Mouse (Mus musculus): Measurements from ENCODE around the gene Sirt4. TPM values are rescaled to one million over a fixed set of nuclear protein-coding genes. Genes with fewer than 3 reads are reported as not detected.
A peak's percentile ranks its signal among the peaks of the same experiment; 100 is the strongest.

The Sirt4 gene
- polyA plus RNA-seq, 1 experiment from 2014 or later = 19.2 TPM

GRCm38 (mm10) chr5:115441205-115441849, 43.2 kb downstream of the Sirt4 start:
- Histone ChIP-seq H3K36me3 (ENCODE audit: control insufficient read depth, insufficient read depth, low read length) (peaks cover 32% of the 10 kb centered on the region), H3K4me2 (ENCODE audit: low read depth, severe bottlenecking) (no peak overlapping the region), H3K27ac (replicated peaks; ENCODE audit: low read depth, low read length) (no peak overlapping the region), H3K9me3 (ENCODE audit: control insufficient read depth, low read length) (no peaks in the 10 kb centered on the region), H3K4me3 (ENCODE audit: low read depth, low read length) (no peak overlapping the region), H3K4me1 (ENCODE audit: control insufficient read depth, insufficient read depth, low read length) (peaks cover 33% of the 10 kb centered on the region), H3K27me3 (ENCODE audit: control insufficient read depth, insufficient read depth, low read length) (no peaks in the 10 kb centered on the region), H3K9ac (ENCODE audit: low read length) (no peak overlapping the region)
- DNase-seq (ENCODE audit: low spot score) (peak; percentile 87), ATAC-seq (ENCODE audit: insufficient number of reproducible peaks, low FRiP score, low TSS enrichment, low read depth) (no peak)
- WGBS = 41% methylated on average over 14 of the region's 14 CpGs

GRCm38 (mm10) chr5:115438667-115439066, 45.9 kb downstream of the Sirt4 start:
- Histone ChIP-seq H3K36me3 (ENCODE audit: control insufficient read depth, insufficient read depth, low read length) (peaks cover 21% of the 10 kb centered on the region), H3K4me1 (ENCODE audit: control insufficient read depth, insufficient read depth, low read length) (peaks cover 59% of the 10 kb centered on the region), H3K27me3 (ENCODE audit: control insufficient read depth, insufficient read depth, low read length) (no peaks in the 10 kb centered on the region), H3K9me3 (ENCODE audit: control insufficient read depth, low read length) (no peaks in the 10 kb centered on the region), H3K4me3 (ENCODE audit: low read depth, low read length) (peak overlapping the region; percentile 10; the same call in 1 of the 2 replicates), H3K4me2 (ENCODE audit: low read depth, severe bottlenecking) (no peak overlapping the region; the same call in 1 of the 2 replicates), H3K27ac (replicated peaks; ENCODE audit: low read depth, low read length) (peak overlapping the region; percentile 97), H3K9ac (ENCODE audit: low read length) (no peak overlapping the region)
- no peak for ATAC-seq (ENCODE audit: insufficient number of reproducible peaks, low FRiP score, low TSS enrichment, low read depth)
- 15% methylated on average over 7 of the region's 7 CpGs for WGBS
- DNase-seq (ENCODE audit: low spot score) = no peak

GRCm38 (mm10) chr5:115437945-115438315, 46.6 kb downstream of the Sirt4 start:
- H3K9ac ChIP-seq (ENCODE audit: low read length) = peak overlapping the region; percentile 28
- WGBS = 0% methylated on average over 2 of the region's 2 CpGs
- ATAC-seq (ENCODE audit: insufficient number of reproducible peaks, low FRiP score, low TSS enrichment, low read depth) (peak; percentile 27; the same call in 1 of the 2 replicates), DNase-seq (ENCODE audit: low spot score) (peak; percentile 74)
- H3K27me3 ChIP-seq (ENCODE audit: control insufficient read depth, insufficient read depth, low read length) = no peaks in the 10 kb centered on the region
- H3K4me1 ChIP-seq (ENCODE audit: control insufficient read depth, insufficient read depth, low read length) = peaks cover 64% of the 10 kb centered on the region
- H3K4me3 ChIP-seq (ENCODE audit: low read depth, low read length) = no peak overlapping the region
- peaks cover 17% of the 10 kb centered on the region for H3K36me3 ChIP-seq (ENCODE audit: control insufficient read depth, insufficient read depth, low read length)
- H3K4me2 ChIP-seq (ENCODE audit: low read depth, severe bottlenecking) = peak overlapping the region; percentile 13
- peak overlapping the region; percentile 97 for H3K27ac ChIP-seq (replicated peaks; ENCODE audit: low read depth, low read length)
- H3K9me3 ChIP-seq (ENCODE audit: control insufficient read depth, low read length) = no peaks in the 10 kb centered on the region

GRCm38 (mm10) chr5:115437242-115437944, 47.1 kb downstream of the Sirt4 start:
- H3K27ac ChIP-seq (replicated peaks; ENCODE audit: low read depth, low read length) = peak overlapping the region; percentile 97
- peaks cover 68% of the 10 kb centered on the region for H3K4me1 ChIP-seq (ENCODE audit: control insufficient read depth, insufficient read depth, low read length)
- no peaks in the 10 kb centered on the region for H3K9me3 ChIP-seq (ENCODE audit: control insufficient read depth, low read length)
- H3K36me3 ChIP-seq (ENCODE audit: control insufficient read depth, insufficient read depth, low read length) = peaks cover 14% of the 10 kb centered on the region
- no peak overlapping the region; the same call in none of the 2 replicates for H3K9ac ChIP-seq (ENCODE audit: low read length)
- ATAC-seq (ENCODE audit: insufficient number of reproducible peaks, low FRiP score, low TSS enrichment, low read depth) (no peak), DNase-seq (ENCODE audit: low spot score) (no peak)
- no peaks in the 10 kb centered on the region for H3K27me3 ChIP-seq (ENCODE audit: control insufficient read depth, insufficient read depth, low read length)
- peak overlapping the region; percentile 31 for H3K4me3 ChIP-seq (ENCODE audit: low read depth, low read length)
- 16% methylated on average over 7 of the region's 7 CpGs for WGBS
- H3K4me2 ChIP-seq (ENCODE audit: low read depth, severe bottlenecking) = peak overlapping the region; percentile 64

GRCm38 (mm10) chr5:115436421-115437124, 48.0 kb downstream of the Sirt4 start:
- Histone ChIP-seq H3K4me2 (ENCODE audit: low read depth, severe bottlenecking) (peak overlapping the region; percentile 64), H3K4me1 (ENCODE audit: control insufficient read depth, insufficient read depth, low read length) (peaks cover 76% of the 10 kb centered on the region), H3K27me3 (ENCODE audit: control insufficient read depth, insufficient read depth, low read length) (no peaks in the 10 kb centered on the region), H3K36me3 (ENCODE audit: control insufficient read depth, insufficient read depth, low read length) (peaks cover 9% of the 10 kb centered on the region), H3K4me3 (ENCODE audit: low read depth, low read length) (peak overlapping the region; percentile 31), H3K9ac (ENCODE audit: low read length) (peak overlapping the region; percentile 79), H3K27ac (replicated peaks; ENCODE audit: low read depth, low read length) (peak overlapping the region; percentile 97), H3K9me3 (ENCODE audit: control insufficient read depth, low read length) (no peaks in the 10 kb centered on the region)
- WGBS = under 1% methylated on average over 43 of the region's 43 CpGs
- ATAC-seq (ENCODE audit: insufficient number of reproducible peaks, low FRiP score, low TSS enrichment, low read depth) (peak; percentile 71), DNase-seq (ENCODE audit: low spot score) (peak; percentile 92)

GRCm38 (mm10) chr5:115435755-115436379, 48.7 kb downstream of the Sirt4 start:
- Histone ChIP-seq H3K36me3 (ENCODE audit: control insufficient read depth, insufficient read depth, low read length) (peaks cover 9% of the 10 kb centered on the region), H3K4me2 (ENCODE audit: low read depth, severe bottlenecking) (peak overlapping the region; percentile 64), H3K27me3 (ENCODE audit: control insufficient read depth, insufficient read depth, low read length) (no peaks in the 10 kb centered on the region), H3K27ac (replicated peaks; ENCODE audit: low read depth, low read length) (peak overlapping the region; percentile 97), H3K9me3 (ENCODE audit: control insufficient read depth, low read length) (no peaks in the 10 kb centered on the region), H3K4me3 (ENCODE audit: low read depth, low read length) (peak overlapping the region; percentile 31), H3K9ac (ENCODE audit: low read length) (peak overlapping the region; percentile 79), H3K4me1 (ENCODE audit: control insufficient read depth, insufficient read depth, low read length) (peaks cover 78% of the 10 kb centered on the region)
- ATAC-seq (ENCODE audit: insufficient number of reproducible peaks, low FRiP score, low TSS enrichment, low read depth) (no peak), DNase-seq (ENCODE audit: low spot score) (no peak)
- WGBS = 17% methylated on average over 8 of the region's 8 CpGs

GRCm38 (mm10) chr5:115434853-115435754, 49.4 kb downstream of the Sirt4 start:
- H3K9ac ChIP-seq (ENCODE audit: low read length) = peak overlapping the region; percentile 44; the same call in 1 of the 2 replicates
- no peaks in the 10 kb centered on the region for H3K27me3 ChIP-seq (ENCODE audit: control insufficient read depth, insufficient read depth, low read length)
- H3K4me1 ChIP-seq (ENCODE audit: control insufficient read depth, insufficient read depth, low read length) = peaks cover 76% of the 10 kb centered on the region
- no peak for ATAC-seq (ENCODE audit: insufficient number of reproducible peaks, low FRiP score, low TSS enrichment, low read depth)
- no peak overlapping the region; the same call in 1 of the 2 replicates for H3K4me3 ChIP-seq (ENCODE audit: low read depth, low read length)
- 20% methylated on average over 15 of the region's 15 CpGs for WGBS
- peaks cover 8% of the 10 kb centered on the region for H3K36me3 ChIP-seq (ENCODE audit: control insufficient read depth, insufficient read depth, low read length)
- peak overlapping the region; percentile 97 for H3K27ac ChIP-seq (replicated peaks; ENCODE audit: low read depth, low read length)
- DNase-seq (ENCODE audit: low spot score) = peak; percentile 55
- no peaks in the 10 kb centered on the region for H3K9me3 ChIP-seq (ENCODE audit: control insufficient read depth, low read length)
- H3K4me2 ChIP-seq (ENCODE audit: low read depth, severe bottlenecking) = peak overlapping the region; percentile 64
